Mouse (Mus musculus): Measurements from ENCODE around the gene Fbxw11. TPM values are rescaled to one million over a fixed set of nuclear protein-coding genes. Genes with fewer than 3 reads are reported as not detected.

The Fbxw11 gene
- polyA plus RNA-seq, 1 experiment: 55.6 TPM

DNA sequence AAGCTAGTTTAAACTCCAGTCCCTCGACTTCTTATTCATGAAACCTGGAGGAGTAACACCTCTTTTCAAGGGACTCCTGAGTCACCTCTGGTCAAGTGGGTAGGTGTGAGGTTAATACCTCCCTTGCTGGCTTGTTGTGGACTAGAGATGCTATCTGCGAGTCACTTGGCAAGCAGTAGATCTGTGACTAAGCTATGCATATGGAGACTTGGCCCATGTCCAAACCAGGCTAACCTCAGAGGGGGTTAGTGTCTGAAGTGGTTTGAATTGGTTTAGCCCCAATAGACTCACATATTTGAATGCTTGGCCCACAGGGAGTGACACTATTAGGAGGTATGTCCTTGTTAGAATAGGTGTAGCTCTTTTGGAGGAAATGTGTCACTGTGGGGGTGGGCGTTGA, 120.2 kb downstream of the Fbxw11 start:
- H3K27ac ChIP-seq (ENCODE audit: control insufficient read depth, insufficient read depth, low read length): no peak overlapping the region
- DNase-seq: no peak
- 42% methylated on average over 3 of the region's 3 CpGs for WGBS
- TF ChIP-seq POLR2A (IDR thresholded peaks at IDR 0.05; ENCODE audit: control insufficient read depth, extremely low read depth, insufficient read depth, low read length, poor library complexity): no peak
- TF ChIP-seq CTCF (IDR thresholded peaks at IDR 0.05; ENCODE audit: borderline replicate concordance, control insufficient read depth, extremely low read depth, insufficient read depth, low read length, poor library complexity): no peak
- no peaks in the 10 kb centered on the region for H3K36me3 ChIP-seq (ENCODE audit: control insufficient read depth, insufficient read depth, low read length)
- H3K27me3 ChIP-seq (ENCODE audit: control insufficient read depth, insufficient read depth, low read length): no peaks in the 10 kb centered on the region
- H3K4me3 ChIP-seq (ENCODE audit: control insufficient read depth, insufficient read depth, low read length): no peak overlapping the region
- H3K4me1 ChIP-seq (replicated peaks; ENCODE audit: control insufficient read depth, insufficient read depth, low read length): no peaks in the 10 kb centered on the region

DNA sequence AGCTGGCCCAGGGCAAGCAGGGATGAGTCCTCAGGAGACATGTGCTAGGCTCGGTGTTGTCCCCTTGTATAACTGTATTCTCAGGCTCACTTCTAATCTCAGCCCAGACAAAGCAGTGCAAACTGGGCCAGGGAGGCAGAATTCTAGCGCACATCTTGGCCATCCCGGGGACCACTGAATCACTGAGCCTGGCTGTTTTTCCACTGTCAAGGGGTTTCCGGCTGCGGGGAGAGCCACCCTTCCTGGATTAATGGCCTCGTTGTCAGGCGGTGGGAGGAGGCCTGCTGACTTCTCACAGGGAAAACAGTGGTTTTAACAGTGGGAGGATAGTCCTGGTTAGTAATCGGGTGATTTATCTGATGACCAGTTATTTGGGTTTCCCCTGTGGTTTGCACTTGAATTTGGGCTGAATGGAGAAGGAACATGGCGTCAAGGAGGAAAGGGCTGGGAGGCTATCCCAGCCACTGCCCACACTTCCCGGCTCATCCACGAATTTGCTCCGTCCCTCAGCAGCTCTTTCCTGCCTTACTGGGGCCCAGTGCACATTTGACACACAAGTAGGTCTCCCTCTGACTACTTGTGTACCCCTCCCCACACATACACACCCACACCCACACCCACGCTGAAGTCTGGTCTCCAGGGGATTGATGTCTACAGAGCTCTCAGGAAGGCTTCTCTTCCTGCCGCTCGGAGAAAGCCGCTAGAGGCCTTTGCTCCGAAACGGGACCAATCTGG, 125.1 kb downstream of the Fbxw11 start:
- no peak for DNase-seq
- Histone ChIP-seq H3K4me3 (ENCODE audit: control insufficient read depth, insufficient read depth, low read length) (no peak overlapping the region), H3K27ac (ENCODE audit: control insufficient read depth, insufficient read depth, low read length) (no peak overlapping the region), H3K27me3 (ENCODE audit: control insufficient read depth, insufficient read depth, low read length) (no peaks in the 10 kb centered on the region), H3K4me1 (replicated peaks; ENCODE audit: control insufficient read depth, insufficient read depth, low read length) (peaks cover 9% of the 10 kb centered on the region), H3K36me3 (ENCODE audit: control insufficient read depth, insufficient read depth, low read length) (no peaks in the 10 kb centered on the region)
- WGBS: 82% methylated on average over 18 of the region's 18 CpGs
- TF ChIP-seq POLR2A (IDR thresholded peaks at IDR 0.05; ENCODE audit: control insufficient read depth, extremely low read depth, insufficient read depth, low read length, poor library complexity): no peak
- TF ChIP-seq CTCF (IDR thresholded peaks at IDR 0.05; ENCODE audit: borderline replicate concordance, control insufficient read depth, extremely low read depth, insufficient read depth, low read length, poor library complexity): no peak

DNA sequence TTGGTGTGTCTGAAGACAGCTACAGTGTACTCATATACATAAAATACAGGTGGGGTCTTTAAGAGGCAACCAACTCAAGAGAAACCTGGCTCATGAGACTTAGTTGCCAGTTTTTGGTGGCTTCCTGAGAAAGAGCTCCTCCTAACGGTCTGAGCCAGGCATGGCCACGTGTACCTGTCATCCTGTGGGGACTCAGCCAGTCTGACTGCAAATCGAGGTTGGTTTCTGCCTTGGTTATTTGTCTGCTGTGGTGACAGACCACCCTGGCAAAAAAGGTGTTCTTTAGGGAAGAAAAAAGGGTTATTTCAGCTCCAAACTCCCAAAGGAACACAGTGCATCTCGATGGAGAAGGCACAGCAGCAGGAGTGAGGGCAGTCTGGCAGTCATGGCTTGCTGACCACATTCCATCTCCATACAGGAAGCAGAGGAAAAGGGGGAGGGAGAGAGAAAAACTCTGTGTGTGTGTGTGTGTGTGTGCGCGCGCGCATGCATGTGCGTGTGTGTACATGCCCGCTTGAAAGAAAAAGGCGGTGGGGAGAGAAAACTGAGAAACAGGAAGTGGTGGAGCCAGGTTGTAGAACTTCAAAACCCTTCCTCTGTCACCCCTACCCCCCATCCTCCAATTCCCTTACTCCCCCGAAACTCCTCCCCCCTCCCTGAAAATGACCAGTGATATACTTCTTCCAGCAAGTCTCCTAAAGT, 126.3 kb downstream of the Fbxw11 start:
- WGBS: 29% methylated on average over 12 of the region's 12 CpGs
- H3K27ac ChIP-seq (ENCODE audit: control insufficient read depth, insufficient read depth, low read length): peak overlapping the region; percentile 42; the same call in 1 of the 2 replicates
- TF ChIP-seq POLR2A (IDR thresholded peaks at IDR 0.05; ENCODE audit: control insufficient read depth, extremely low read depth, insufficient read depth, low read length, poor library complexity): no peak
- no peak for TF ChIP-seq CTCF (IDR thresholded peaks at IDR 0.05; ENCODE audit: borderline replicate concordance, control insufficient read depth, extremely low read depth, insufficient read depth, low read length, poor library complexity)
- H3K4me1 ChIP-seq (replicated peaks; ENCODE audit: control insufficient read depth, insufficient read depth, low read length): peaks cover 9% of the 10 kb centered on the region
- no peaks in the 10 kb centered on the region for H3K27me3 ChIP-seq (ENCODE audit: control insufficient read depth, insufficient read depth, low read length)
- no peak overlapping the region for H3K4me3 ChIP-seq (ENCODE audit: control insufficient read depth, insufficient read depth, low read length)
- H3K36me3 ChIP-seq (ENCODE audit: control insufficient read depth, insufficient read depth, low read length): no peaks in the 10 kb centered on the region
- DNase-seq: peak; percentile 13

DNA sequence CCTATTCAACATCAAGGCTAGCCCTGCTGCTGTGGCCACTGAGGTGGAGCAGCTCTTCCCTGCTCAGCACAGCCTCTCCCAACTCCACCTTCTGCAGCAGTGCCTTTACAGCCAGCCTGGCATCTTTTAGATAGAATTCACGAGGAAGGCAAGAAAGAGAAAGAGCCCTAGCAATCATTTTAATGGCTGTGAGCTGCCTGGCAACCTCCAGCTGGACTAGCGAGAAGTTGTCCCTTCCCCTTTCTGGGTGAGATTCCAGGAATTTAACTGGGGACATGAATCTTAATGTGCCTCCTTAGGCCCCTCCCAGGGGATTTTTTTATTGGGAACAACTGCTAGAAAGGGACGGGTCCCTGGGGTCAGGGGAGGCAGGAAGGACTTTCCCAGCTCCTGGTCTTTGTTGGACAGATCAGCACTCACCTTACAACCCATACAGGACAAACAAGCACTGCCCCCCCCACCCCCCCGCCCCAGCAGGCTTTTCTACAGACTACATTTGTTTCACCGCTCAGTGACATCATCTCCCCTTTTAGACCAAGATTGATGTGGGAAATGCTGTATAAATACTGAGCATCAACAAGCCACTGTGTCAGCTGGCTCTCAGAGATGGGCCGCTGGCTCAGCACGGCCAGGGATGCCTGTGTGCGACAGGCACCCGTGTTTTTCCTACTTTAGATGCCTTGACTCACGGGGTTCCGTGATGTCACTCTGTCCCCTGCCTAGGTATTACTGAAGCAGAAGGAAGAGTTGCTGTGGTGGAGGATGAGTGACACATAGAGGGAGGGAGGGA, 138.4 kb downstream of the Fbxw11 start:
- Histone ChIP-seq H3K4me3 (ENCODE audit: control insufficient read depth, insufficient read depth, low read length) (no peak overlapping the region), H3K36me3 (ENCODE audit: control insufficient read depth, insufficient read depth, low read length) (no peaks in the 10 kb centered on the region), H3K27me3 (ENCODE audit: control insufficient read depth, insufficient read depth, low read length) (no peaks in the 10 kb centered on the region), H3K27ac (ENCODE audit: control insufficient read depth, insufficient read depth, low read length) (no peak overlapping the region), H3K4me1 (replicated peaks; ENCODE audit: control insufficient read depth, insufficient read depth, low read length) (no peaks in the 10 kb centered on the region)
- no peak for TF ChIP-seq CTCF (IDR thresholded peaks at IDR 0.05; ENCODE audit: borderline replicate concordance, control insufficient read depth, extremely low read depth, insufficient read depth, low read length, poor library complexity)
- TF ChIP-seq POLR2A (IDR thresholded peaks at IDR 0.05; ENCODE audit: control insufficient read depth, extremely low read depth, insufficient read depth, low read length, poor library complexity): no peak
- WGBS: 78% methylated on average over 11 of the region's 11 CpGs
- no peak for DNase-seq

DNA sequence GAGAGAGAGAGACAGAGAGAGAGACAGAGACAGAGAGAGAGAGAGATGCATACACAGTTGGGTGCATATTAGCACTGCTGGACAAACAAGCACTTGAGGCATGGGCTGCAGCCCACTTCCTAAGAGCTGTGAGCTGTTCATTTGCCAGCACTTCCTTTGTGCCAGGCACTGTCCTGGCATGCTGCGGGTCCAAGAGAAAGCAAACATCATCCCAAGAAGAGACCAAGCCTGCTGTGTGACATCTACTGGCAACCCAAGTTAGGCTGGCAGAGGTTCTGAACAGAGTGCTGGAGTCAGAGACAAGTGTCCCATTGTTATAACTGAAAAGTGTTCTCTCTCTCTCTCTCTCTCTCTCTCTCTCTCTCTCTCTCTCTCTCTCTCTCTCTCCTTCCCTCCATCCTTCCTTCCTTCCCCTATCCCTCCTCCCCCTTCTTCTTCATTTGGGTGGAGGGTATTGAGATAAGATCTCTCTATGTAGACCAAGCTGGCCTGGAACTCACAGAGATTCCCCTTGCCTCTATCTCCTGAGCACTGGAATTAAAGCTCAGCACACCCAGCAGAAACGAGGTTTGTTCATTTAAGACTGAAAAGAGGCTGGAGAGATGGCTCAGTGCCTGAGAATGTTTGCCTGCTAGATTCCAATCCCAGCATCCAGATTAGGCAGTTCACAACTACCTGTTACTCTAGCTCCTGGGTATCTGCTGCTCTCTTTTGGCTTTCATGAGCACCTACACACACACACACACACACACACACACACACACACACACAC, 139.3 kb downstream of the Fbxw11 start:
- H3K27ac ChIP-seq (ENCODE audit: control insufficient read depth, insufficient read depth, low read length): no peak overlapping the region
- H3K27me3 ChIP-seq (ENCODE audit: control insufficient read depth, insufficient read depth, low read length): no peaks in the 10 kb centered on the region
- no peaks in the 10 kb centered on the region for H3K4me1 ChIP-seq (replicated peaks; ENCODE audit: control insufficient read depth, insufficient read depth, low read length)
- no peak for TF ChIP-seq CTCF (IDR thresholded peaks at IDR 0.05; ENCODE audit: borderline replicate concordance, control insufficient read depth, extremely low read depth, insufficient read depth, low read length, poor library complexity)
- no peak for TF ChIP-seq POLR2A (IDR thresholded peaks at IDR 0.05; ENCODE audit: control insufficient read depth, extremely low read depth, insufficient read depth, low read length, poor library complexity)
- H3K36me3 ChIP-seq (ENCODE audit: control insufficient read depth, insufficient read depth, low read length): no peaks in the 10 kb centered on the region
- DNase-seq: no peak
- 76% methylated on average over 2 of the region's 2 CpGs for WGBS
- H3K4me3 ChIP-seq (ENCODE audit: control insufficient read depth, insufficient read depth, low read length): no peak overlapping the region

DNA sequence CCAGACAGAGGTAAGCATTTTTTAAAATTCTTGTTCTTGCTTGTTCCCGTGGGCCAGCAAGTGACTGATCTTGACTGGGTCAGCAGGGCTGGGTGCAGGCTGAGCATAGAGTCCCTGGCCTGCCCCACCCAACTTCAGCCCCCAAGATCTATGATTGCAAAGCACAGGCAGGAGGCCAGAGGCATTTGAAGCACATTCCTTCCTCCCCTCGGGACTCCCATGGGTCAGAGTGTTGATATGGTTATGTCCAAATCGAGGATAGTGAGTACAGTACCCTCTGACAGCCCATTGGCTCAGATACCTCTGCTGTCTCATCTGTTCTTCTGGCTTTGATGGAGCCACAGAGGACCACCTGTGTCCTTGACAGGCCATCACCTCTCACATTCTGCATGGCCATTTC, 140.2 kb downstream of the Fbxw11 start:
- 94% methylated on average over 3 of the region's 3 CpGs for WGBS
- no peak for TF ChIP-seq CTCF (IDR thresholded peaks at IDR 0.05; ENCODE audit: borderline replicate concordance, control insufficient read depth, extremely low read depth, insufficient read depth, low read length, poor library complexity)
- no peak for TF ChIP-seq POLR2A (IDR thresholded peaks at IDR 0.05; ENCODE audit: control insufficient read depth, extremely low read depth, insufficient read depth, low read length, poor library complexity)
- no peaks in the 10 kb centered on the region for H3K4me1 ChIP-seq (replicated peaks; ENCODE audit: control insufficient read depth, insufficient read depth, low read length)
- no peaks in the 10 kb centered on the region for H3K36me3 ChIP-seq (ENCODE audit: control insufficient read depth, insufficient read depth, low read length)
- H3K27ac ChIP-seq (ENCODE audit: control insufficient read depth, insufficient read depth, low read length): no peak overlapping the region
- DNase-seq: no peak
- no peak overlapping the region for H3K4me3 ChIP-seq (ENCODE audit: control insufficient read depth, insufficient read depth, low read length)
- no peaks in the 10 kb centered on the region for H3K27me3 ChIP-seq (ENCODE audit: control insufficient read depth, insufficient read depth, low read length)

Data from thymus, adult 2 months (tissue).